Mouse (Mus musculus): ENCODE results near the gene Prdx3. TPM values are rescaled to one million over a fixed set of nuclear protein-coding genes. Genes with fewer than 3 reads are reported as not detected.

The Prdx3 gene
- 100 to 1,000 TPM; 203 to 204 TPM for total RNA-seq (2021)
- long read RNA-seq, experiment 1, transcript Prdx3-201 (7 exons, 1,478 nt) = major isoform, 287 of 306 reads
- long read RNA-seq, experiment 1, partial matches to known transcripts = 16 of 306 reads
- long read RNA-seq, experiment 1, other reads (novel, unspliced or antisense) = 3 of 306 reads
- long read RNA-seq, experiment 2, transcript Prdx3-201 (7 exons, 1,478 nt) = major isoform, 307 of 321 reads
- long read RNA-seq, experiment 2, partial matches to known transcripts = 7 of 321 reads
- long read RNA-seq, experiment 2, other reads (novel, unspliced or antisense) = 7 of 321 reads

- DNase-seq = peak; percentile 97
Measured at GRCm38 (mm10) chr19:60874064-60874694, at the start of gene Prdx3. Gene Prdx3 (minus strand): TSS chr19:60874556.

GRCm38 (mm10) chr19:60916869-60917570, 42.7 kb upstream of the Prdx3 start:
- no peak for DNase-seq

GRCm38 (mm10) chr19:60915862-60916261, 41.5 kb upstream of the Prdx3 start:
- no peak for DNase-seq

GRCm38 (mm10) chr19:60915236-60915635, 40.9 kb upstream of the Prdx3 start:
- no peak for DNase-seq

- DNase-seq = no peak
Measured at GRCm38 (mm10) chr19:60911653-60912052, 37.3 kb upstream of the Prdx3 start.

GRCm38 (mm10) chr19:60910304-60910703, 35.9 kb upstream of the Prdx3 start:
- no peak for DNase-seq

GRCm38 (mm10) chr19:60905477-60905876, 31.1 kb upstream of the Prdx3 start:
- no peak for DNase-seq

- DNase-seq = no peak
Measured at GRCm38 (mm10) chr19:60903971-60904370, 29.6 kb upstream of the Prdx3 start.

- DNase-seq = no peak
Measured at GRCm38 (mm10) chr19:60903139-60903538, 28.8 kb upstream of the Prdx3 start.

GRCm38 (mm10) chr19:60895251-60895880, 21.0 kb upstream of the Prdx3 start:
- DNase-seq = no peak

GRCm38 (mm10) chr19:60891934-60892547, 17.7 kb upstream of the Prdx3 start:
- DNase-seq = no peak

GRCm38 (mm10) chr19:60891123-60891470, 16.7 kb upstream of the Prdx3 start:
- no peak for DNase-seq

- no peak for DNase-seq
Measured at GRCm38 (mm10) chr19:60890391-60891122, 16.2 kb upstream of the Prdx3 start.

GRCm38 (mm10) chr19:60889714-60890315, 15.5 kb upstream of the Prdx3 start, which contains the start of gene Grk5:
Gene Grk5 (plus strand): TSS chr19:60889749.
- DNase-seq = peak; percentile 94

GRCm38 (mm10) chr19:60889101-60889713, 14.9 kb upstream of the Prdx3 start:
- peak; percentile 71 for DNase-seq

- no peak for DNase-seq
Measured at GRCm38 (mm10) chr19:60887637-60888036, 13.3 kb upstream of the Prdx3 start.

GRCm38 (mm10) chr19:60883129-60883528, 8.8 kb upstream of the Prdx3 start:
- no peak for DNase-seq

- no peak for DNase-seq
Measured at GRCm38 (mm10) chr19:60873501-60873900, 855 bp downstream of the Prdx3 start.

GRCm38 (mm10) chr19:60872272-60872671, 2.1 kb downstream of the Prdx3 start:
- DNase-seq = no peak

GRCm38 (mm10) chr19:60871366-60871765, 3.0 kb downstream of the Prdx3 start:
- DNase-seq = no peak

- DNase-seq = no peak
Measured at GRCm38 (mm10) chr19:60870489-60870888, 3.9 kb downstream of the Prdx3 start.
